Mouse (Mus musculus) liver, embryonic 14.5 days (tissue): ENCODE results near the gene Tmem94.
A peak's percentile ranks its signal among the peaks of the same experiment; 100 is the strongest.

Experiments
- CTCF ChIP-seq: IDR thresholded peaks from 2 replicates; pipeline ENCODE4 v1.5.1; 2016; ENCODE audit warnings: antibody characterized with exemption, low read depth, control low read depth
- EP300 ChIP-seq: IDR thresholded peaks from 2 replicates; pipeline ENCODE4 v1.6.1; 2016; ENCODE audit warnings: antibody characterized with exemption, low read depth

- TF ChIP-seq CTCF (peak; percentile 39; the same call in 1 of the 2 replicates), EP300 (no peak)
Observed at GRCm38 (mm10) chr11:115845819-115846218, 80.6 kb downstream of the Tmem94 start.
